Mouse (Mus musculus): ENCODE results near the gene Fut9.

GRCm38 (mm10) chr4:25810058-25810457, 10.0 kb upstream of the Fut9 start:
- TF ChIP-seq CTCF (IDR thresholded peaks at IDR 0.05; ENCODE audit: borderline replicate concordance, control insufficient read depth, extremely low read depth, insufficient read depth, low read length, poor library complexity), result no peak
- no peak for TF ChIP-seq POLR2A (IDR thresholded peaks at IDR 0.05; ENCODE audit: control insufficient read depth, extremely low read depth, insufficient read depth, low read length, poor library complexity)

Measured in thymus, adult 2 months (tissue).